Mouse (Mus musculus): ENCODE measurements around the gene Adamts14. TPM values are rescaled to one million over a fixed set of nuclear protein-coding genes. Genes with fewer than 3 reads are reported as not detected.

Adamts14 gene
- total and polyA plus RNA-seq, 3 experiments = 0.91 to 1.6 (median 1.3) TPM

DNA sequence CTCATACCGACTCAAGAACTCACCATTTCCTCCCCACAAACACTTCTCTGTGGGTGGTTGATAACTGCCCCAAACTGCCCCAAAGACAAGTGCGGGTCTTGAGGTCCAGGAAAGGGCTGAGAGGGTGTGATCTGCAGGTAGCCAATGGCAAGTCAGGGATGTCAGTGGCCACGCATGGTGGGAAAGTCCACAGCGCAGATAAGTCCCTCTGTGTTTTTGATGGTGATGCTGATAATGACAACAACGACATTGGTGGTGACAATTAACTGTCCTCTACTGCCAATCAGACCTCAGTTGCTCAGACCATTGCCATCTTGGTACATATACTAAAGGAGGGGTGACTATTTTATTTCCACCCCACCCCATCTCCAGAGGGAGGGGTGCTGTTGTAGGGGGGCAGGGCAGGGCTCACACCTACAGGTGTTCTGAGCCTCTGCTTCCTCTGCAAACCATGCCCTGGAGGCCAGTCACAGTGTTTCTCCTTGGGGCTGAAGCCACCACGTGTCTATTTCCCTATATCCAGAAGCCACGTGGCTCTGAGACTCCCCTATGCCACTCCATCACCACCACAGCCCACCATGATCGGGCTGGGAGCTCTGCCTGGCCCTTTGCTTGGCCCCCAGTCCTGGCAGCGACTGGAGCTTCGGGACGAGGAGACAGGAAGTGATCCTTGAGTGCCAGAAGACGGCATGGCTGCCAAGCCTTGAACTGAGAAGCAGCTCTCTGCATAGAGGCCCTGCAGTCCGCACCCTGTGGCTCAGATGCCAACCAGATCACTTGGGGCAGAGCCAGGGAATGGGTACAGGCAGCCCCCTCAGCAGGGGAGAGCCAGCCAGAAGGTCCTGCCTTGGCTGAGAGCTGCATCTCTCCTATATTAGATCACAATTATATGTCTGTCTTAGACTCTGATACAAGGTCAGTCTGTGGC, 11.7 kb downstream of the Adamts14 start:
- intact Hi-C loops (cut with DNase I) = no loop called here
- Histone ChIP-seq H3K27me3 (ENCODE audit: control insufficient read depth, insufficient read depth, low read length) (no peaks in the 10 kb centered on the region; the same call in 1 of the 2 replicates), H3K9ac (ENCODE audit: low read depth, low read length) (no peak overlapping the region), H3K27ac (no peak overlapping the region), H3K36me3 (ENCODE audit: control insufficient read depth, insufficient read depth, low read length) (no peaks in the 10 kb centered on the region), H3K4me3 (no peak overlapping the region), H3K79me2 (replicated peaks; ENCODE audit: control insufficient read depth, insufficient read depth, low read length) (no peaks in the 10 kb centered on the region), H3K4me1 (ENCODE audit: control insufficient read depth, insufficient read depth, low read length) (no peaks in the 10 kb centered on the region)
- DNase-seq = no peak
- WGBS = 50% methylated on average over 13 of the region's 13 CpGs
- TF ChIP-seq CTCF (IDR thresholded peaks at IDR 0.05) (no peak), EP300 (IDR thresholded peaks at IDR 0.05; ENCODE audit: insufficient read depth, low read depth, low read length) (no peak), POLR2A (IDR thresholded peaks at IDR 0.05; ENCODE audit: insufficient read depth, low read depth, low read length) (no peak)

DNA sequence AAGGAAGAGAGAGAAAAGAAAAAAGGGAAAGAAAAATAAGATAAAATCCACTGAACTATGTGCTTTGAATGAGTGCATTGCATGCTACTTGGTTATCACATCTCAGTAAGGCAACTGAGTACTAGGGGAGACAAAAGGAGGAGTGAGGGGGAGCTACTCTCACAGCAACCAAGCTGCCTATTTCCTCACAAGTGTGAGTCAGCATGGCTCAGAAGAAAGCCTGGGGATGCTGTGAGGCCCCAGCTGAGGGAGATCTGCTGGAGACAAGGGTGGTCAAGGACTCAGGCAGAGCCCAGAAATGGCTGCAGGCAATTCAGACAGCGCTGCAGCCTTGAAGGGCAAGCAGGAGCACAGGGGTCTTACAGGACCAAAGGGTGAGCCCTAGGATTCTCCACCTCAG, 15.1 kb downstream of the Adamts14 start:
- no peak for DNase-seq
- no peaks in the 10 kb centered on the region for H3K79me2 ChIP-seq (replicated peaks; ENCODE audit: control insufficient read depth, insufficient read depth, low read length)
- intact Hi-C loops (cut with DNase I) = no loop called here
- 75% methylated on average over 1 of the region's 1 CpGs for WGBS
- no peak for TF ChIP-seq POLR2A (IDR thresholded peaks at IDR 0.05; ENCODE audit: insufficient read depth, low read depth, low read length)
- TF ChIP-seq EP300 (IDR thresholded peaks at IDR 0.05; ENCODE audit: insufficient read depth, low read depth, low read length) = no peak
- TF ChIP-seq CTCF (IDR thresholded peaks at IDR 0.05) = no peak
- H3K27ac ChIP-seq = no peak overlapping the region
- H3K4me1 ChIP-seq (ENCODE audit: control insufficient read depth, insufficient read depth, low read length) = no peaks in the 10 kb centered on the region
- H3K9ac ChIP-seq (ENCODE audit: low read depth, low read length) = no peak overlapping the region
- H3K27me3 ChIP-seq (ENCODE audit: control insufficient read depth, insufficient read depth, low read length) = no peaks in the 10 kb centered on the region; the same call in 1 of the 2 replicates
- no peaks in the 10 kb centered on the region for H3K36me3 ChIP-seq (ENCODE audit: control insufficient read depth, insufficient read depth, low read length)
- no peak overlapping the region for H3K4me3 ChIP-seq

DNA sequence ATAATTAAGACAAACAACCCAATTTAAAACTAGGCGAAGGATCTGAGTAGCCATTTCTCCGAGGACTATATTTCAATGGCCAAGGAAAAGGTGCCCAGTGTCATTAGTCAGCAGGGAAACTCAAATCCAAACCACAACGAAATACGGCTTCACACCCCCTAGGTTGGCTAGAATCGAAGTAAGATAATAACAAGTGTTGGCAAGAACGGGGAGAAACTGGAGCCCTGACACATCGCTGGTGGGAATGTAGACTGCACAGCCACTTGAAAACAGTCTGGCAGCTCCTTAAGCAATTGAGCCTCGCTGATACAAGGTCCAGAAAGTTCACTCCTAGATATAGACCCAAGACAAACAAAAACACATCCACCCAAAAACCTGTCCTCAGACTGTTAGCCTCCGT, 16.6 kb downstream of the Adamts14 start:
- Histone ChIP-seq H3K4me1 (ENCODE audit: control insufficient read depth, insufficient read depth, low read length) (no peaks in the 10 kb centered on the region), H3K79me2 (replicated peaks; ENCODE audit: control insufficient read depth, insufficient read depth, low read length) (no peaks in the 10 kb centered on the region), H3K27ac (no peak overlapping the region), H3K27me3 (ENCODE audit: control insufficient read depth, insufficient read depth, low read length) (no peaks in the 10 kb centered on the region; the same call in 1 of the 2 replicates), H3K9ac (ENCODE audit: low read depth, low read length) (no peak overlapping the region), H3K4me3 (no peak overlapping the region), H3K36me3 (ENCODE audit: control insufficient read depth, insufficient read depth, low read length) (no peaks in the 10 kb centered on the region)
- 77% methylated on average over 9 of the region's 9 CpGs for WGBS
- TF ChIP-seq EP300 (IDR thresholded peaks at IDR 0.05; ENCODE audit: insufficient read depth, low read depth, low read length) (no peak), POLR2A (IDR thresholded peaks at IDR 0.05; ENCODE audit: insufficient read depth, low read depth, low read length) (no peak), CTCF (IDR thresholded peaks at IDR 0.05) (no peak)
- intact Hi-C loops (cut with DNase I) = no loop called here
- DNase-seq = no peak

DNA sequence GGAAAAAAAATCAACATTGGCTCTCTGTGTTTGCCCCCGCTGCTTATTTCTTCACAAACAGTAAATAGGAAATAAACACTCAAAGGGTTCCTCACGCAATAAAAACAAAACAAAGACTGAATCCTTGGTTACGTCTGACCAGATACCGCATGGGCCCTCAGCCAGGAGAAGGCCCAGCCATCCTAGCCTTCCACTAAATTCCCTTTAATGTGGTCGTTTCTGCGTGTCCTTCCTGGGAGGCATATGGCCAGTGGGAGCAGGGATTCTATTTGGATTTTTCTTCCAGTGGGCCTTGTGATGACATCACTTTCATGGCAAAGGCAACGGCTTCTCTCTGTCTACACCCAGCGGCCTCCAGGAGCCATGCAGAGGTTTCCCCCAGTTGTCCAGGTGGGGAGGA, 18.0 kb downstream of the Adamts14 start:
- Histone ChIP-seq H3K4me1 (ENCODE audit: control insufficient read depth, insufficient read depth, low read length) (no peaks in the 10 kb centered on the region), H3K27ac (no peak overlapping the region), H3K4me3 (no peak overlapping the region), H3K36me3 (ENCODE audit: control insufficient read depth, insufficient read depth, low read length) (no peaks in the 10 kb centered on the region), H3K9ac (ENCODE audit: low read depth, low read length) (no peak overlapping the region), H3K79me2 (replicated peaks; ENCODE audit: control insufficient read depth, insufficient read depth, low read length) (no peaks in the 10 kb centered on the region), H3K27me3 (ENCODE audit: control insufficient read depth, insufficient read depth, low read length) (no peaks in the 10 kb centered on the region)
- TF ChIP-seq POLR2A (IDR thresholded peaks at IDR 0.05; ENCODE audit: insufficient read depth, low read depth, low read length) (no peak), CTCF (IDR thresholded peaks at IDR 0.05) (no peak), EP300 (IDR thresholded peaks at IDR 0.05; ENCODE audit: insufficient read depth, low read depth, low read length) (no peak)
- no peak for DNase-seq
- WGBS = 76% methylated on average over 8 of the region's 8 CpGs
- intact Hi-C loops (cut with DNase I) = no loop called here

GRCm38 (mm10) chr10:61254761-61255160, 18.5 kb downstream of the Adamts14 start:
- H3K27ac ChIP-seq = no peak overlapping the region
- no peak overlapping the region for H3K9ac ChIP-seq (ENCODE audit: low read depth, low read length)
- H3K79me2 ChIP-seq (replicated peaks; ENCODE audit: control insufficient read depth, insufficient read depth, low read length) = no peaks in the 10 kb centered on the region
- H3K4me1 ChIP-seq (ENCODE audit: control insufficient read depth, insufficient read depth, low read length) = no peaks in the 10 kb centered on the region
- WGBS = 38% methylated on average over 6 of the region's 6 CpGs
- no peaks in the 10 kb centered on the region for H3K36me3 ChIP-seq (ENCODE audit: control insufficient read depth, insufficient read depth, low read length)
- peak; percentile 46 to 59 for DNase-seq
- H3K27me3 ChIP-seq (ENCODE audit: control insufficient read depth, insufficient read depth, low read length) = no peaks in the 10 kb centered on the region
- intact Hi-C loops (cut with DNase I) = no loop called here
- TF ChIP-seq EP300 (IDR thresholded peaks at IDR 0.05; ENCODE audit: insufficient read depth, low read depth, low read length) = no peak
- no peak for TF ChIP-seq CTCF (IDR thresholded peaks at IDR 0.05)
- TF ChIP-seq POLR2A (IDR thresholded peaks at IDR 0.05; ENCODE audit: insufficient read depth, low read depth, low read length) = no peak
- H3K4me3 ChIP-seq = no peak overlapping the region

- 81% methylated on average over 2 of the region's 2 CpGs for WGBS
- H3K36me3 ChIP-seq (ENCODE audit: control insufficient read depth, insufficient read depth, low read length) = no peaks in the 10 kb centered on the region
- TF ChIP-seq POLR2A (IDR thresholded peaks at IDR 0.05; ENCODE audit: insufficient read depth, low read depth, low read length) (no peak), CTCF (IDR thresholded peaks at IDR 0.05) (no peak), EP300 (IDR thresholded peaks at IDR 0.05; ENCODE audit: insufficient read depth, low read depth, low read length) (no peak)
- H3K4me1 ChIP-seq (ENCODE audit: control insufficient read depth, insufficient read depth, low read length) = no peaks in the 10 kb centered on the region
- H3K27ac ChIP-seq = no peak overlapping the region
- H3K27me3 ChIP-seq (ENCODE audit: control insufficient read depth, insufficient read depth, low read length) = no peaks in the 10 kb centered on the region
- DNase-seq = no peak
- H3K79me2 ChIP-seq (replicated peaks; ENCODE audit: control insufficient read depth, insufficient read depth, low read length) = no peaks in the 10 kb centered on the region
- intact Hi-C loops (cut with DNase I) = no loop called here
- no peak overlapping the region for H3K9ac ChIP-seq (ENCODE audit: low read depth, low read length)
- H3K4me3 ChIP-seq = no peak overlapping the region
Observed at GRCm38 (mm10) chr10:61249951-61250350, 23.3 kb downstream of the Adamts14 start.
